Mouse (Mus musculus) thymus, adult 18-20 months (tissue): ENCODE results near the gene Cd47.

Source experiments
- DNase-seq, 2 experiments: peaks; one replicate each; pipeline ENCODE4 v3.0.0; 2022; ENCODE audit warnings: mixed read lengths in 2 of 2

Gene Cd47

GRCm38 (mm10) chr16:49876291-49877030, 76.1 kb downstream of the Cd47 start:
- no peak for DNase-seq

GRCm38 (mm10) chr16:49877243-49877642, 76.9 kb downstream of the Cd47 start:
- DNase-seq = no peak

DNA sequence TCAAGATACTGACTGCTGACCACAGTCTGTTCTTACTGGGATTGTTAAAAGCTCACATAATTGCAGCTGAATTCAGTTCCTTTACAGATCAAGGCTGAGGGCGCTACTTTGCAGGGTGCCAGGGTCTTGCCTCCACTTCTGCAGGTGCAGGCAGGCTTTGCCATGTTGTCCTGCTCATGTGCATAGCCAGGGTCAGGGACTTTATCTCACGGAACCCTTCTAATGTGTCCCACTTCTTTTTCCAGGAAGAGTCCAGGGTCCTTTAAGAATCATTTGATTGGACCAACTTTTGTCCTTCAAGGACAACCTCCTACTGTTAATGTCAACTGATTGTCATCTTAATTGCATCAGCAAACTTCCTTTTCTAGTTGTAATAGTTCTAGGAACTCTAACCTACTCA, 77.7 kb downstream of the Cd47 start:
- DNase-seq = no peak

- DNase-seq = no peak
Measured at GRCm38 (mm10) chr16:49886403-49887066, 86.2 kb downstream of the Cd47 start.

- DNase-seq = no peak
Measured at GRCm38 (mm10) chr16:49887290-49887689, 87.0 kb downstream of the Cd47 start.

GRCm38 (mm10) chr16:49887811-49888564, 87.7 kb downstream of the Cd47 start:
- DNase-seq = peak in 1 of 2 experiments; percentile 15

DNA sequence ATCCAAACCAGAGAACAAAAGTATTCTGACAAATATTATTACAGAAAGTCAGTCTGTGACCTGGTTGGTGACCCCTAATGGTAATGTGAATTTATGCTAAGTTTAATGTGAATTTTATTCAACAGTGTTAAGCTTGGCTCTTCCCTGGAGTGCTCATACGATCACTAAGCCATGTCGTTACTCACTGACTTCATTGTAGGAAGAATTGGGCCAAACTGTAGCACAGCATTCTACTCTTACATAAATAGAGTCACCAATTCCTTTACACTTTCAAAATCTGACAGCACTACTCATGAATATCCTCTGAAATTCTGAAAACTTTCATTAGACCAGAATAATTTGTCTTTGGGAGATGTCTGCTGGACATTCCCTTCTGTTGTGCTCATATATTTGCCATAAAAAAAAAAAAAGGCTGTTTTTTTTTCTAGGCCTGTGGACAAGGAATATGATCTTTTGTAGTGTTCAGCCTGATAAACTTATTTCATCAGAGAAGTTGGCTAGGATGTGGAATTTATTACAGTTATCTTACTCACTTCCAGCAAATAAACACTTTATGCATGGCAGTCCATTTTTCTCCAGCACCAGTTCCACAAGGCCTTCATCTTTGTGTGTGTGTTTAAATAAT, 88.8 kb downstream of the Cd47 start:
- no peak for DNase-seq

DNA sequence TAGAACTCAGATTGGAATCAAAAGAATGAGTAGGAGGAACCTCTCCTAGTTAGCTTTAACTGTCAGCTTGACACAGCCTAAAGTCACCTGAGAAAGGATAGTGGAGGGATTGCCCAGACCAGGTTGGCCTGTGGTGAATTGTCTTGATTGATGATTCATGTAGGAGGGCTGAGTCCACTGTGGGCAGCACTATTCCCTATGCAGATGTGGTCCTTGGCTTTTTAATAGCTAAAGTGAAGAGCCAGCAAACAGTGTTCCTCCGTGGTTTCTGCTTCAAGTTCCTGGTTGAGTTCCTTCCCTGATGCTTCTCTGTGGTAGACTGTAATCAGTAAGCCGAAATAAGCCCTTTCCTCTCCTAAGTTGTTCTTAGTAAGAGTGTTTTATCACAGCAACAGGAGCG, 91.9 kb downstream of the Cd47 start:
- no peak for DNase-seq

DNA sequence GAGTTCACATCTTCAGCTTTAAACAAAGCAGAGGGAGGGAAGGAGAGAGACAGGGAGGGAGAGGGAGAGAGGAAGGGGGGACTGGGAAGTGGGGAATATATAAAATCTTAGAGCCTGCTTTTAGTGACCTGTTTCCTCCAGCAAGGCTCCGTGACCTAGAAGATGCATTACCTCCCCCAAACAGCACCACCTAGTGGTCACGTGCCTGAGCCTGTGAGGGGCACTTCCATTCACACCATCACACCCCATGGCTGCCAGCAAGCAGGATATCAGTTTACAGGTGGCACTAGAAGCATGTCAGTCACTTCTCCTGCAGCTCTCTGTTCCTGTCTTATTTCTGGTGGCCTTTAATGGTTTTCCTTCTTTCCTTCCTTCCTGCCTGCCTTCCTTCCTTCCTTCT, 92.6 kb downstream of the Cd47 start:
- peak; percentile 18 to 49 for DNase-seq

- DNase-seq = no peak
Measured at GRCm38 (mm10) chr16:49894624-49895023, 94.3 kb downstream of the Cd47 start.

- no peak for DNase-seq
Measured at GRCm38 (mm10) chr16:49896132-49896531, 95.8 kb downstream of the Cd47 start.

GRCm38 (mm10) chr16:49901395-49901794, 101.1 kb downstream of the Cd47 start:
- no peak for DNase-seq

GRCm38 (mm10) chr16:49902083-49902482, 101.8 kb downstream of the Cd47 start:
- DNase-seq = no peak

DNA sequence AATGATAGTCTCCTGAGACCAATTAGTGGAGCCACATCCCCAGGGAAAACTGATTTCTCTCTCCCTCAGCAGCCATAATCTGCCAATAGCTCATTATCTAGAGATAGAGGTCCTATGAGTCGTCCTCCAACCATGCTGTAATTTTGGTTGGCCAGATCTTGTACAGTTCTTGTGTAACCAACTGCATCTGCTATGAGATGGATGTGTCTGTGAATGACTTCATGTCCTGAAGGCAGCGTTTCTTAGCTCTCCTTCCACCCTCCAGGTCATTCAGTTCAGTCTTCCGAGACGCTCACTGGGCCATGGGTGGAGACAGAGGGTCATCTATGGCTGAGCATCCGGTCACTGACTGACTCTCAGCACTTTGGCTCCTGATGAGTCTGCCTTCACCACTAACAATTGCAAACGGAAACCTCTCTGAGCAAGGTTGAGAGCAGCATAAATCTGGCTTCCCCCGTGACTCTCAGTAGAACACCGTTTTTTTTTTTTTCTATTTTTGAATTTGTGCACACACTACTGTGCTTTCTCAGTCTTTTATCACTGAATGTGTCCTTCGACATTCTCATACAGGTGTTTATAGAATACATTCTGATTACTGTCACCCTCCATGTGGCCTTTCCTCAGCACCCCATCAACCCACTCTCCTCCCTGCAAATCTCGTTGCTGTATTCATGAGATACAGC, 104.1 kb downstream of the Cd47 start:
- no peak for DNase-seq

DNA sequence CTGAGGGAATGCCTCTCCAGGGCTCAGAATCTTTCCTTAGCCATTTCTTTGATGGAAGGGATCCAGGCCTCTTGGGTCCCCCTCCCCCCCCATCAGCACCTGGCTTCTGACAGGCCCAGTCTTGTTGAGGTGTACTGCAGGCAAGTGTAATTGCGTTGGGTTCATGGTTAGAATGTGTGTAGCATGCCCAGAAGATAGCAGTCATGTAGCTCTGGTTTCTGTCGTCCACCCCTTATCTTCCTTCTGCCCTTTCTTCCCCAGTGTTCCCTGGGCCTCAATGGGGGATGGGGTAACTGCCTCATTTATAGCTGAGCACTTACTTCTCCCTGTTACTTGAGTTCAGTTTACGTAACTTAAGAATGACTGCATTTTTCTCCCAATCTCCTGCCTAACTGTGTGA, 104.7 kb downstream of the Cd47 start:
- DNase-seq = no peak

- no peak for DNase-seq
Measured at GRCm38 (mm10) chr16:49905601-49906001, 105.3 kb downstream of the Cd47 start.

DNA sequence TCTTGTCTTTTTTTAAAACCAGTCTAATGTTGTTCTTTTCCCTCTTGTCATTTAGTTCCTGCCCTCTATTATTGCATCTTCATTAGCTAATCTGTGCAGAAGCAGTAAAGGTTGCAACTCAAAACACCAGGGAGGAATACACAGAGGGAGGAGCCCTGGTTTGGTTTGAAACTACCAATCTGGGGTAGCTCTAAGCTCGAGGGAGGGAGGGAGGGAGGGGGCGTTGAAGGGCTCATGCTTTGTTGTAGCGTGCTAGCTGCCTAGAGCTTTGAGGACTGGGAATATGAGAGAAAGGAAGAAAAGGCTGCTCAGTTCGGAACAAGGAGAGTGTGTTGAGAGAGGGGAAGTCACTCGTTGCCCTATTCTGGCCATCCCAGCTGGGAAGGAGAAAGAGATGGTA, 105.7 kb downstream of the Cd47 start:
- DNase-seq = no peak

DNA sequence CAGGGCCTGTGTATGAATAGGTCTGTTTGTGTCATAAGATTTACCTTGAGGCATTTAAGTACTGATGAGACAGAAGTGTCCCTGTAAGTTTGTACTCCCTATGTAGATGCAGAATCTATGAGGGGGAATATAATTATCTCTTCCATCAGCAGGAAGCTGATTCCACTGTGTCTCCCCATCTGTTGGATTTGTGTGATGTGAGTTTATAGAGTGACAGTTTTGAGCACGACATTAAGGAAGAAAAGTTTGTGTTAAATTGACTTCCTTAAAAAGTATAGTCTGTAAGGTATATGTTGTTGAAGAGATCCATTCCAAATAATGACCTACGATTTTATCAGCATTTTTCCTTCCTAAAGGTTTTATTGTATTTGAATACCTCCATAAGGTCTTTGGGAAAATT, 106.6 kb downstream of the Cd47 start:
- no peak for DNase-seq

GRCm38 (mm10) chr16:49907356-49907755, 107.0 kb downstream of the Cd47 start:
- DNase-seq = no peak

- no peak for DNase-seq
Measured at GRCm38 (mm10) chr16:49909536-49909935, 109.2 kb downstream of the Cd47 start.

DNA sequence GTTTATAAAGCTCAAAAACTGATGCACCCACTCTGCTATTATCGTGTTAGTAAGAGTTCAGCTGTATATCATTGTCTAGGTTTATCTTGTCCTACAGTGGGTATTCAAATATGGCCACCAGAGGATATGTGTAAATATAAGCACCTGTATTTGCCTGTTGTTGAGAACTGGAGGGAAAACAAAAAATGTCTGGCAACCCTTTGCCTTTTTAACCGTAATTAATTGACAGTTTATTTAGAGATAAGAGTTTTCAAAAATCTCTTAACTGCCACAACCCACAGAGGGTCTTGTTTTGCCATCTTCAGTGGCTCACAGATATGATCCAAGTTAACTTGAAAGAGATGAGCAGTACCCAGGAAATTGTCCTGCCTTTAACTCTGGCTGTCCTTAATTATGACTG, 113.8 kb downstream of the Cd47 start:
- DNase-seq = no peak

DNA sequence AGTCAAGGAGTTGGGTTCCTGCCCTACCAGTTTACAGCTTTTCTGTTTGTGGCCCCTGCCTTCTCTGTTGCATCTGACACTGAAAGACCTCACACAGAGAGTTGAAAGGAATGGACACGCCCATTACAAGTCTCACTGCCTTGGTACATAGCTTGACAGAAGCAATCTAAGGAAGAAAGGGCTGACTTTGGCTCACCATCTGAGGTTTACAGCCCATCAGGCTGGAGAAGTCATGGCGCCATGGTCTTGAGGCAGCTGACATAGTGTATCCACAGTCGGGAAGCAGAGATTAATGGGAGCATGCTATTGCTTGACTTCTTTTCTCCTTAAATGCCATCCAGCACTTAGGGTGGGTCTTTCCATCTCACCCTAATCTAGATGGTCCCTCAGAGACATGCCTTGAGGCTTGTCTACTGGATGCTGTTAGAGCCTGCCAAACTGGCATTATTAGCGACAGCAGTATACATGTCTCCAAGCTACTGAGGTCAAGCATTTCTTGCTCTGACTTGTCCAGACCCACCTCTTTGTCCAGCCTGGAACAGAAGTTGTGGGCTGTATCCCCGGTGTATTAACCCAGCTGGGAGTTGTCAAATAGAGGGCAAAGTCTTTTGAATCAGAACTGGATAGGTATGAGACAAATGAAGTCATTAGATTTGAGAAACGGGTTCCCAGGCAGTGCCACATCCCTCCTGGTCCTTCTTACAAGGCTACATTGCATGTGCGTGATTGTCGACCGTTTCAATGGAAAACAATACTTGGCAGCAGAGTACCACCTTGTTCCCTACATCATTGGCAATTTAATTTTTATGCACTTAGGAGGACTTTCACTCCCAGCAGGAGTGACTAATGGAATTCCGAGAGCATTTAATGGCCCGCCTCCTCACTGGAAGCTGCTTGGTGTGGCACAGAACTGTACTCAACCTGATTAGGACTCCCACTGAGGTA, 115.5 kb downstream of the Cd47 start:
- DNase-seq = no peak
